Mouse (Mus musculus) forebrain, embryonic 13.5 days (tissue): ENCODE results near the gene Cdkl1. TPM values are rescaled to one million over a fixed set of nuclear protein-coding genes. Genes with fewer than 3 reads are reported as not detected.
A peak's percentile ranks its signal among the peaks of the same experiment; 100 is the strongest.

ENCODE experiments used
- ATAC-seq: fragments of 200-750 bp; cut with Nextera tagmentation; 2 replicates; pipeline ENCODE4 v1.8.0; 2017
- H3K27ac ChIP-seq: fragments of 300-500 bp; sonication (generic); 2 replicates; pipeline ENCODE4 v1.5.1; 2015; ENCODE audit warnings: inconsistent platforms, mild to moderate bottlenecking, moderate library complexity
- H3K27me3 ChIP-seq: fragments of 300-500 bp; sonication (generic); 2 replicates; pipeline ENCODE4 v1.6.1; 2015; ENCODE audit warnings: mild to moderate bottlenecking, inconsistent platforms
- H3K36me3 ChIP-seq: fragments of 300-500 bp; sonication (generic); 2 replicates; pipeline ENCODE4 v1.6.1; 2015; ENCODE audit warnings: mild to moderate bottlenecking, inconsistent platforms; ENCODE audit not compliant: poor library complexity, severe bottlenecking
- H3K4me1 ChIP-seq: fragments of 300-500 bp; sonication (generic); 2 replicates; pipeline ENCODE4 v1.6.1; 2015; ENCODE audit warnings: inconsistent platforms
- H3K4me2 ChIP-seq: fragments of 300-500 bp; sonication (generic); 2 replicates; pipeline ENCODE4 v1.6.1; 2015; ENCODE audit warnings: inconsistent platforms, mild to moderate bottlenecking, moderate library complexity
- H3K4me3 ChIP-seq: fragments of 300-500 bp; sonication (generic); 2 replicates; pipeline ENCODE4 v1.5.1; 2015; ENCODE audit warnings: mild to moderate bottlenecking, inconsistent platforms
- H3K9ac ChIP-seq: fragments of 300-500 bp; sonication (generic); 2 replicates; pipeline ENCODE4 v1.6.1; 2015; ENCODE audit warnings: mild to moderate bottlenecking, inconsistent platforms
- H3K9me3 ChIP-seq: fragments of 300-500 bp; sonication (generic); replicated peaks from 2 replicates; pipeline ENCODE4 v1.6.1; 2016; ENCODE audit warnings: inconsistent platforms
- WGBS: fragments of 180-500 bp; shearing (Covaris S2); methylation state at CpG from one replicate; pipeline ENCODE4 v1.1.7; 2015; 5-methylcytosine and 5-hydroxymethylcytosine counted together
- polyA plus RNA-seq: library from polyadenylated mRNA; unstranded; fragments of >200 nt; fragmentation: Nextera tagmentation; extraction: Ambion mirVana; gene quantifications from 2 replicates; pipeline ENCODE4 v1.2.1, GENCODE M21; 2015

The Cdkl1 gene
- polyA plus RNA-seq = 1.1 and 1.5 TPM in 2 replicates

GRCm38 (mm10) chr12:69790530-69791505 is at the start of gene Cdkl1:
TSS of gene Cdkl1 (minus strand) at chr12:69791267.
- ATAC-seq = peak; percentile 93
- Histone ChIP-seq H3K4me3 (peak within 1 kb of the TSS; percentile 58), H3K36me3 (no peaks in the 10 kb centered on the region), H3K27ac (no peak within 1 kb of the TSS; the same call in 1 of the 2 replicates), H3K27me3 (peaks cover 5% of the 10 kb centered on the region; the same call in 1 of the 2 replicates), H3K4me2 (peak within 1 kb of the TSS; percentile 97), H3K9ac (peak within 1 kb of the TSS; percentile 72), H3K4me1 (peaks cover 15% of the 10 kb centered on the region), H3K9me3 (no peaks in the 10 kb centered on the region)
- WGBS = 2% methylated on average over 45 of the region's 45 CpGs

GRCm38 (mm10) chr12:69838376-69838775 is 47.3 kb upstream of the Cdkl1 start:
- no peaks in the 10 kb centered on the region for H3K9me3 ChIP-seq
- H3K4me3 ChIP-seq = no peak overlapping the region
- H3K27ac ChIP-seq = no peak overlapping the region
- no peaks in the 10 kb centered on the region for H3K27me3 ChIP-seq
- peaks cover 44% of the 10 kb centered on the region for H3K36me3 ChIP-seq
- no peak overlapping the region for H3K4me2 ChIP-seq
- ATAC-seq = no peak
- 80% methylated on average over 11 of the region's 11 CpGs for WGBS
- no peak overlapping the region for H3K9ac ChIP-seq
- H3K4me1 ChIP-seq = no peaks in the 10 kb centered on the region

- no peak overlapping the region for H3K9ac ChIP-seq
Measured at GRCm38 (mm10) chr12:69833982-69834604, 43.0 kb upstream of the Cdkl1 start.

GRCm38 (mm10) chr12:69831239-69831910 is 40.3 kb upstream of the Cdkl1 start:
- no peaks in the 10 kb centered on the region for H3K9me3 ChIP-seq
- H3K36me3 ChIP-seq = peaks cover 46% of the 10 kb centered on the region
- no peak overlapping the region for H3K4me3 ChIP-seq
- ATAC-seq = no peak
- H3K4me2 ChIP-seq = no peak overlapping the region
- H3K27me3 ChIP-seq = no peaks in the 10 kb centered on the region
- H3K27ac ChIP-seq = no peak overlapping the region
- no peak overlapping the region for H3K9ac ChIP-seq
- H3K4me1 ChIP-seq = 0 out of 2 replicates have a peak, but pooled peaks cover 5% of the 10 kb centered on the region
- WGBS = 93% methylated on average over 9 of the region's 9 CpGs

More at GRCm38 (mm10) chr12:69833982-69834604, 43.0 kb upstream of the Cdkl1 start:
- WGBS = 80% methylated on average over 12 of the region's 12 CpGs
- no peak overlapping the region for H3K4me3 ChIP-seq
- no peaks in the 10 kb centered on the region for H3K9me3 ChIP-seq
- no peak overlapping the region for H3K27ac ChIP-seq
- H3K36me3 ChIP-seq = peaks cover 42% of the 10 kb centered on the region
- no peaks in the 10 kb centered on the region for H3K27me3 ChIP-seq
- no peak for ATAC-seq
- no peak overlapping the region for H3K4me2 ChIP-seq
- no peaks in the 10 kb centered on the region for H3K4me1 ChIP-seq

GRCm38 (mm10) chr12:69828214-69828613 is 37.1 kb upstream of the Cdkl1 start:
- WGBS = 54% methylated on average over 2 of the region's 2 CpGs
- ATAC-seq = no peak
- Histone ChIP-seq H3K27ac (no peak overlapping the region), H3K4me2 (no peak overlapping the region), H3K27me3 (no peaks in the 10 kb centered on the region), H3K36me3 (peaks cover 52% of the 10 kb centered on the region), H3K4me3 (no peak overlapping the region), H3K9me3 (no peaks in the 10 kb centered on the region), H3K9ac (no peak overlapping the region), H3K4me1 (0 out of 2 replicates have a peak, but pooled peaks cover 5% of the 10 kb centered on the region)

- Histone ChIP-seq H3K4me1 (0 out of 2 replicates have a peak, but pooled peaks cover 5% of the 10 kb centered on the region), H3K4me2 (no peak overlapping the region), H3K36me3 (peaks cover 74% of the 10 kb centered on the region), H3K4me3 (no peak overlapping the region), H3K9me3 (no peaks in the 10 kb centered on the region), H3K9ac (no peak overlapping the region), H3K27me3 (no peaks in the 10 kb centered on the region), H3K27ac (no peak overlapping the region)
- no peak for ATAC-seq
- WGBS = 83% methylated on average over 9 of the region's 9 CpGs
Measured at GRCm38 (mm10) chr12:69824881-69825597, 34.0 kb upstream of the Cdkl1 start.

GRCm38 (mm10) chr12:69814272-69814671 is 23.2 kb upstream of the Cdkl1 start:
- H3K4me3 ChIP-seq = no peak overlapping the region
- H3K4me2 ChIP-seq = no peak overlapping the region
- peaks cover 13% of the 10 kb centered on the region for H3K4me1 ChIP-seq
- peak overlapping the region; percentile 3; the same call in 1 of the 2 replicates for H3K27ac ChIP-seq
- H3K9me3 ChIP-seq = no peaks in the 10 kb centered on the region
- H3K9ac ChIP-seq = no peak overlapping the region
- WGBS = 7% methylated on average over 6 of the region's 6 CpGs
- no peak for ATAC-seq
- H3K36me3 ChIP-seq = peaks cover 72% of the 10 kb centered on the region
- H3K27me3 ChIP-seq = no peaks in the 10 kb centered on the region

- peaks cover 78% of the 10 kb centered on the region for H3K36me3 ChIP-seq
- WGBS = 39% methylated on average over 2 of the region's 2 CpGs
Measured at GRCm38 (mm10) chr12:69813596-69813995, 22.5 kb upstream of the Cdkl1 start.

GRCm38 (mm10) chr12:69812986-69813385 is 21.9 kb upstream of the Cdkl1 start:
- Histone ChIP-seq H3K27ac (no peak overlapping the region), H3K4me1 (peaks cover 13% of the 10 kb centered on the region), H3K27me3 (no peaks in the 10 kb centered on the region), H3K9me3 (no peaks in the 10 kb centered on the region), H3K9ac (no peak overlapping the region), H3K4me3 (no peak overlapping the region), H3K4me2 (no peak overlapping the region), H3K36me3 (peaks cover 79% of the 10 kb centered on the region)
- ATAC-seq = no peak
- WGBS = 60% methylated on average over 3 of the region's 3 CpGs

More at GRCm38 (mm10) chr12:69813596-69813995, 22.5 kb upstream of the Cdkl1 start:
- no peak overlapping the region for H3K27ac ChIP-seq
- no peaks in the 10 kb centered on the region for H3K27me3 ChIP-seq
- no peak overlapping the region for H3K4me3 ChIP-seq
- no peaks in the 10 kb centered on the region for H3K9me3 ChIP-seq
- H3K4me1 ChIP-seq = peaks cover 13% of the 10 kb centered on the region
- no peak for ATAC-seq
- H3K9ac ChIP-seq = no peak overlapping the region
- no peak overlapping the region for H3K4me2 ChIP-seq

GRCm38 (mm10) chr12:69811976-69812375 is 20.9 kb upstream of the Cdkl1 start:
- Histone ChIP-seq H3K9ac (no peak overlapping the region), H3K9me3 (no peaks in the 10 kb centered on the region), H3K4me2 (no peak overlapping the region), H3K27me3 (no peaks in the 10 kb centered on the region), H3K27ac (peak overlapping the region; percentile 19; the same call in 1 of the 2 replicates), H3K4me1 (peaks cover 13% of the 10 kb centered on the region), H3K36me3 (peaks cover 78% of the 10 kb centered on the region), H3K4me3 (no peak overlapping the region)
- 47% methylated on average over 1 of the region's 1 CpGs for whole genome bisulfite sequencing
- ATAC-seq = no peak

GRCm38 (mm10) chr12:69809439-69809838 is 18.4 kb upstream of the Cdkl1 start:
- ATAC-seq = no peak
- H3K36me3 ChIP-seq = peaks cover 70% of the 10 kb centered on the region
- peaks cover 9% of the 10 kb centered on the region for H3K4me1 ChIP-seq

More at GRCm38 (mm10) chr12:69809439-69809838, 18.4 kb upstream of the Cdkl1 start:
- Histone ChIP-seq H3K27me3 (no peaks in the 10 kb centered on the region), H3K9me3 (no peaks in the 10 kb centered on the region), H3K9ac (no peak overlapping the region), H3K27ac (no peak overlapping the region), H3K4me3 (no peak overlapping the region), H3K4me2 (no peak overlapping the region)
- WGBS = 85% methylated on average over 3 of the region's 3 CpGs
